Mouse (Mus musculus): Measurements from ENCODE around the gene Hist1h1b. TPM values are rescaled to one million over a fixed set of nuclear protein-coding genes. Genes with fewer than 3 reads are reported as not detected.
"Not testable (repeated sequence)": the region's sequence is repeated elsewhere in the genome, so short reads cannot be mapped to it uniquely, and the experiment has no call there.

Hist1h1b gene
- polyA plus RNA-seq, 1 experiment from 2014 or later, result 23.4 TPM

DNA sequence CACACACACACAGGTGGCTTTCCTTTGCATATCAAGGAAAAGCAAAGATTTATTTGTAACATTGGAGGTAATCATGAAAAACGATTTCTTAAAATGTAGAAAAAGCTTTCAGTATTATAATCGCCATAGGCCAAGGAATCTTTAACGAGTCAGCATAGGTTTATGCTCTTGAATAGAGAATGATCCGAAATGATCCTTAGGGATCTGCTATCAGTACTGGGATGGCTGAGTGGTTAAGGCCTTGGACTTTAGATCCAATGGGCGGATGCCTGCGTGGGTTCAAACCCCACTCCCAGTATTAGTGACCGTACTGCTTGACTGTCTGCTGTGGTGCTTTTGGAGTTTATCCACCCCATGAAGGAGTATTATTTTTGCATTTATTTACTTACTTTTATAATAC is 15.2 kb upstream of the Hist1h1b start:
- Histone ChIP-seq H3K4me3 (ENCODE audit: low read length) (no peak overlapping the region), H3K27me3 (ENCODE audit: control insufficient read depth, insufficient read depth, low read depth, low read length) (no peaks in the 10 kb centered on the region), H3K4me2 (ENCODE audit: low read depth, low read length) (no peak overlapping the region), H3K27ac (ENCODE audit: low read length) (no peak overlapping the region), H3K9ac (ENCODE audit: low read length) (no peak overlapping the region), H3K4me1 (replicated peaks; ENCODE audit: control insufficient read depth, insufficient read depth, low read length) (peaks cover 2% of the 10 kb centered on the region), H3K9me3 (ENCODE audit: control insufficient read depth, low read length) (no peaks in the 10 kb centered on the region), H3K36me3 (ENCODE audit: control insufficient read depth, insufficient read depth, low read length) (no peaks in the 10 kb centered on the region)
- no peak for ATAC-seq (ENCODE audit: low read depth)
- WGBS, result 90% methylated on average over 7 of the region's 7 CpGs

DNA sequence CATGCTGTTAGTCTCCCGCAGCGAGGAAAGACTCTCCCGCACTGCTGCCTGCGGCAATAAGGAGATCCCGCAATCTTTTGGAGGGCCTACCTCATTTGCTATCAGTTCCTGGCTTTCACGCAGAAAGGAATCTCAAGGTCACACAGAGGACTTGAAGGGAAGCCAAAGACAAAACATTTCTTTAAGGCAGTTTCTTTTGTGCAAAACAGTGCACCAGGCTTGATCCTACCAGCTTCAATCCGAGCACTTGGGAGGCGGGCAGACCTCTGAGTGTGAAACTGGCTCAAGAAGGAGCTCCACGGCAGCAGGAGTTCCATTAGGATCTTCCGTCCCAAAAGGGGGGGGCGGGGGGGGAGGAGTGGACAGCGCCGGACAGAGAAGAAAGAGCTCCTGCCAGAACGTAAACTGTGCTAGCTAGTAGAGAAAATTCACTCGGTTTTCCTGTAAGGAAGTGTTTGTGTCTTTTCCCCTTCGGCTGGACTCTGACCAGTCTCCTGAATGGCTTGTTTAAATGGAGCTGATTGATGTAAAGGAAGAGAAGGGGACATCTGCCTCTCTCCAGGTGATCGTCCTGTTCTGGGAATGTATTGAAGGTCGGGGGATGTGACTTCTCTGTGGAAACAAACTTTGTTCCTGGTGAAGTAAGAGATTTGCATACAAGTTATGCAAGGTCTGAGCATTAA is 10.3 kb upstream of the Hist1h1b start:
- Histone ChIP-seq H3K4me1 (replicated peaks; ENCODE audit: control insufficient read depth, insufficient read depth, low read length) (peaks cover 16% of the 10 kb centered on the region), H3K9me3 (ENCODE audit: control insufficient read depth, low read length) (no peaks in the 10 kb centered on the region), H3K9ac (ENCODE audit: low read length) (peak overlapping the region; percentile 46), H3K27ac (ENCODE audit: low read length) (peak overlapping the region; percentile 55), H3K36me3 (ENCODE audit: control insufficient read depth, insufficient read depth, low read length) (no peaks in the 10 kb centered on the region), H3K27me3 (ENCODE audit: control insufficient read depth, insufficient read depth, low read depth, low read length) (no peaks in the 10 kb centered on the region), H3K4me3 (ENCODE audit: low read length) (peak overlapping the region; percentile 35), H3K4me2 (ENCODE audit: low read depth, low read length) (peak overlapping the region; percentile 50)
- ATAC-seq (ENCODE audit: low read depth), result no peak
- 10% methylated on average over 17 of the region's 18 CpGs for WGBS

DNA sequence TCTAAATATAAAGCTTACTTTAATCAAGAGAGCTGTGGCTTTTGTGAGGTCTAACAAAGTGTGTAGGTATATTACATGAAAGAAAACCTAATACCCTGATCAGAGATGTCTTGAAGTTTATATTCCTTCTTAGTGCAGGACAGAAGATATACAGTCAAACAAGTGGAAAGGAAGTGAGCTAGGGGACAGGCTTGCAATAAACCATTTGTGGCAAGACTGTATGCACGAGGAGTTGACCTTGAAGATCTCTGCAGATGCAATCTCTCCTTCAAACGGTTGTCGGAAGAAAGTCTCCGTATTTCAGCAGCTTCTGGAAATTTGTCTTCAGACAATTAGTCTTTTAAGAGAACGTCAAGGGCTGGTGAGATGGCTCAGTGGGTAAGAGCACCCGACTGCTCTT is 9.5 kb upstream of the Hist1h1b start:
- Histone ChIP-seq H3K9ac (ENCODE audit: low read length) (no peak overlapping the region), H3K4me3 (ENCODE audit: low read length) (no peak overlapping the region), H3K4me1 (replicated peaks; ENCODE audit: control insufficient read depth, insufficient read depth, low read length) (peaks cover 18% of the 10 kb centered on the region), H3K36me3 (ENCODE audit: control insufficient read depth, insufficient read depth, low read length) (no peaks in the 10 kb centered on the region), H3K9me3 (ENCODE audit: control insufficient read depth, low read length) (no peaks in the 10 kb centered on the region), H3K4me2 (ENCODE audit: low read depth, low read length) (no peak overlapping the region), H3K27me3 (ENCODE audit: control insufficient read depth, insufficient read depth, low read depth, low read length) (no peaks in the 10 kb centered on the region), H3K27ac (ENCODE audit: low read length) (no peak overlapping the region)
- ATAC-seq (ENCODE audit: low read depth), result no peak
- 45% methylated on average over 6 of the region's 6 CpGs for WGBS

DNA sequence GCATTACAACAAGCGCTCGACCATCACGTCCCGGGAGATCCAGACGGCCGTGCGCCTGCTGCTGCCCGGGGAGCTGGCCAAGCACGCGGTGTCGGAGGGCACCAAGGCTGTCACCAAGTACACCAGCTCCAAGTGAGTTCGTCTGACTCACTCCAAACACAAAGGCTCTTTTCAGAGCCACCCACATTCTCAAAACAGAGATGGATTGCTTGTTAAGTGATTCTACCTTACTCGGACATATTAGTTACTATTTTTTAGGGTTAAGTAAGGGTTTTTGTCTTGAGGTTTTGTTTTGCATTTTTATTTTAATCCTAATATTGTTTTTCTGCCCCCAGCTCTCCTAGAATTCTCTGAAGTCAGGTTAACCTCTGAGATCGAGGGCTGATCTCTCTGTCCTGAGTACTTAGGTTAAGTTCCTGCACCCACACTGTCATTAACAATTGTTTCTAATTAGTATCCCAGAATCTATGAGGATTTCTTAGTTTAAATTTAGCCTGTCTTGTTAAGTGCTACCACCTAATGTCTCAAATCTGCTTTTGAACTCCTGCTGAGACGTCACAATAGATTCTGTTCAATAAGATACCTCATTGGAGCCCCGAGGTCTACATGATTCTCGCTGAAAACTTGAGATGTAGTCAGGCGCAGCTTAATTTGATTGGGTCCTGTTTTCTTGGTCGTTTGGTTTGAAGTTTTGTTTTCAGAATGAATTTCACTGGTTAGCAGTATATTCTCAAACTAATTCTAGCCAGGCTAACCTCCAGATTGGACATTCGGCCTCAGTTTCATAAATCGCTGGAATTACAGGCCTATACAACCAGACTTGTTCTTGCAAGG is 7.6 kb upstream of the Hist1h1b start:
- peak overlapping the region; percentile 84 for H3K27ac ChIP-seq (ENCODE audit: low read length)
- H3K4me3 ChIP-seq (ENCODE audit: low read length), result peak overlapping the region; percentile 37
- H3K9me3 ChIP-seq (ENCODE audit: control insufficient read depth, low read length), result no peaks in the 10 kb centered on the region
- peak; percentile 10; the same call in 1 of the 2 replicates for ATAC-seq (ENCODE audit: low read depth)
- H3K27me3 ChIP-seq (ENCODE audit: control insufficient read depth, insufficient read depth, low read depth, low read length), result no peaks in the 10 kb centered on the region
- peaks cover 27% of the 10 kb centered on the region for H3K4me1 ChIP-seq (replicated peaks; ENCODE audit: control insufficient read depth, insufficient read depth, low read length)
- H3K36me3 ChIP-seq (ENCODE audit: control insufficient read depth, insufficient read depth, low read length), result no peaks in the 10 kb centered on the region
- peak overlapping the region; percentile 54 for H3K9ac ChIP-seq (ENCODE audit: low read length)
- WGBS, result 21% methylated on average over 13 of the region's 21 CpGs
- H3K4me2 ChIP-seq (ENCODE audit: low read depth, low read length), result peak overlapping the region; percentile 48

DNA sequence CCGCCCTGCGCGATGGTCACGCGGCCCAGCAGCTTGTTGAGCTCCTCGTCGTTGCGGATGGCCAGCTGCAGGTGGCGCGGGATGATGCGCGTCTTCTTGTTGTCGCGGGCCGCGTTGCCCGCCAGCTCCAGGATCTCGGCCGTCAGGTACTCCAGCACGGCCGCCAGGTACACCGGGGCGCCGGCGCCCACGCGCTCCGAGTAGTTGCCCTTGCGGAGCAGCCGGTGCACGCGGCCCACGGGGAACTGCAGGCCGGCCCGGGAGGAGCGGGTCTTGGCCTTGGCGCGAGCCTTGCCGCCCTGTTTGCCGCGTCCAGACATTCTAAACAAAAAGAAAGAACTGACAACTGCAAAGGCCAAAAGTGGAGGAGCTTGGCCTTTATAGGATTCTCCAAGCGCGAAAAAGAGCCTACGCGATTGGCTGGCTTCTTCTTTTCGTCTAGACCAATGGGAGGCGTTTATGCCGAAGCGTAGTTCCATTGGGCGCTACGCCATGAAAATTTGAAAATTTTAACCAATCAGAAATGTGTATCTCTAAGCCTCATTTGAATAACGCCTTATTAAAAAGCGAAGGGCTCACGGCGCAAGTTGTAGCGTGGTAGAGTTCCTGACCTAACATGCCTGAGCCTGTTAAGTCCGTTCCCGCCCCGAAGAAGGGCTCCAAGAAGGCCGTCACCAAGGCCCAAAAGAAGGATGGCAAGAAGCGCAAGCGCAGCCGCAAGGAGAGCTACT is 6.6 kb upstream of the Hist1h1b start, which contains the start of the genes Hist1h2an and Hist1h2bp:
Hist1h2an (minus strand) TSS at position 320 of the 731 bp plus-strand sequence.
Hist1h2bp (plus strand) TSS at position 563 of the 731 bp plus-strand sequence.
- H3K9me3 ChIP-seq (ENCODE audit: control insufficient read depth, low read length); H3K27me3 ChIP-seq (ENCODE audit: control insufficient read depth, insufficient read depth, low read depth, low read length); H3K36me3 ChIP-seq (ENCODE audit: control insufficient read depth, insufficient read depth, low read length): not testable (repeated sequence)
- Histone ChIP-seq H3K4me2 (ENCODE audit: low read depth, low read length) (peak within 1 kb of the TSS; percentile 62), H3K4me3 (ENCODE audit: low read length) (peak within 1 kb of the TSS; percentile 47), H3K9ac (ENCODE audit: low read length) (peak within 1 kb of the TSS; percentile 64), H3K4me1 (replicated peaks; ENCODE audit: control insufficient read depth, insufficient read depth, low read length) (peaks cover 32% of the 10 kb centered on the region), H3K27ac (ENCODE audit: low read length) (peak within 1 kb of the TSS; percentile 91)
- peak; percentile 93 for ATAC-seq (ENCODE audit: low read depth)
- WGBS, result under 1% methylated on average over 33 of the region's 63 CpGs

DNA sequence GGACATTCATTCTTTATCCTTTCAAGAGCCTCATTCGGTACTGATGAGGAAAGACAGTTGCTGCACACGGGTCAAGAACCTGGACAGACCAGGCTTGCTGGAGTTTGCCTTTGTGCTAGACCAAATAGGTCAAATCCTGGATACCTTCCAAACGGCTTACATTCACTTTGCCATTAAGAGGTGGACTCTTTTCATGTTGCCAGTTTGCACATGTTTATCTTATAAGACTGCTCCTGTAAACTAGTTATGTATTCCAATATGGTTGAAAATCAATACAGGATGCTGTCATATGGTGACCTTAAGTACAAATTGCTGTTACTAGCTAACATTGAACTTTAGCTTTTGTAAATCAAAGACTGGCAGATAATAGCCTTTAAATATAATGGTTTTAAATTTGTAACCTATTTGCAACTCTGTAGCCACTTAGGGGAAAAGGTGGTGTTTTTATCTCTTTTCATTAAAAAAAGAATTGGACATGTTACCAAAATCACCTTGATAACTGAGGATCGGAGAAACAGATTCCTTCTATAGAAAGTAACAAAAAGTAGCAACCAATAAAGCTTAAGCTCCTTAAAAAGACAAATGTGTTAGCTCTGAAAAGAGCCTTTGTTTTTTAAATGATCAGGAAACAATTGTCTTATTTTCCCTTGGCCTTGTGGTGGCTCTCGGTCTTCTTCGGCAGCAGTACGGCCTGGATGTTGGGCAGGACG is 5.9 kb upstream of the Hist1h1b start:
- Histone ChIP-seq H3K4me3 (ENCODE audit: low read length) (peak overlapping the region; percentile 47), H3K4me2 (ENCODE audit: low read depth, low read length) (peak overlapping the region; percentile 62), H3K27me3 (ENCODE audit: control insufficient read depth, insufficient read depth, low read depth, low read length) (no peaks in the 10 kb centered on the region), H3K4me1 (replicated peaks; ENCODE audit: control insufficient read depth, insufficient read depth, low read length) (peaks cover 33% of the 10 kb centered on the region), H3K9ac (ENCODE audit: low read length) (peak overlapping the region; percentile 64), H3K9me3 (ENCODE audit: control insufficient read depth, low read length) (no peaks in the 10 kb centered on the region), H3K27ac (ENCODE audit: low read length) (peak overlapping the region; percentile 91), H3K36me3 (ENCODE audit: control insufficient read depth, insufficient read depth, low read length) (no peaks in the 10 kb centered on the region)
- WGBS, result 1% methylated on average over 8 of the region's 8 CpGs
- ATAC-seq (ENCODE audit: low read depth), result no peak

DNA sequence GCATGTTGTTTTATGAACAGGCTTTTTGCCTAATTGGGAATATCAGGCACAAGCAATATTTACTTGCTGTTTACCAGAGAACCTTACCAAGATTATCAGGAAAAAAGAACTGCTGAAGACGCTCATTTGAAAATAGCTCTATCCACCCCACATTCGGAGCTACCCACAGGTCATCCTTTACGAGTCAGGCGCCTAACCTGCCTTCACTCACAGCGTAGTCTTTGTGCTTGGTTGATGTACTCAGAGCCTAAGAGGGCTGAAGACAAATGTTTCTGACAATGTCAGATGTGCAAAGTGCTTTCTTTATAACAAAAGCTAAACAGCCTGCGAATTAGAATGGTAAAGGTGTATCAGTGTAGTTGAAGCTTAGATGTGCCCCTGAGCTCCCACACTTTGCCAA is 3.9 kb upstream of the Hist1h1b start:
- peaks cover 32% of the 10 kb centered on the region for H3K4me1 ChIP-seq (replicated peaks; ENCODE audit: control insufficient read depth, insufficient read depth, low read length)
- no peaks in the 10 kb centered on the region for H3K9me3 ChIP-seq (ENCODE audit: control insufficient read depth, low read length)
- 29% methylated on average over 6 of the region's 6 CpGs for WGBS
- peak overlapping the region; percentile 41; the same call in 1 of the 2 replicates for H3K4me3 ChIP-seq (ENCODE audit: low read length)
- H3K9ac ChIP-seq (ENCODE audit: low read length), result peak overlapping the region; percentile 61
- H3K4me2 ChIP-seq (ENCODE audit: low read depth, low read length), result peak overlapping the region; percentile 66
- no peaks in the 10 kb centered on the region for H3K36me3 ChIP-seq (ENCODE audit: control insufficient read depth, insufficient read depth, low read length)
- peak overlapping the region; percentile 94 for H3K27ac ChIP-seq (ENCODE audit: low read length)
- ATAC-seq (ENCODE audit: low read depth), result no peak
- no peaks in the 10 kb centered on the region for H3K27me3 ChIP-seq (ENCODE audit: control insufficient read depth, insufficient read depth, low read depth, low read length)

DNA sequence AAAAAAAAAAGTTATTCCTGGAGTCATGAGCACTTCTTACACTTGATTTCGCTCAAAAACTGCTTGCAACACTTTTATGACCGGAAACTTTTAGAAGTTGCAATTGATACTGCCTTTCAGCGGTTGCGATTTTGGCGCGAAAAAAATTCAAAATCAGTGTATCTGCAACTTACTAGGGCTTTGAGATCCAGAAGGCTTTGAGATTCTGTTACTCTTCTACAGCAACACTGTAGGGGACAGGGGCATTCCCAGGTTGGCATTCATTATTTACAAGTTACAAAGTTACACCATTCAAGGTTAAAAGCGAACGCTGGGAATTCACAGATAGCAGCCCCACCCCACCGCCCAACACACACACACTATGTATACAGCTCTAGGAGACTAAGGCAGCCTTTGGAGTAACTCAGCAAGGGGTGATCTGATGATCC is 3.3 kb upstream of the Hist1h1b start:
- Histone ChIP-seq H3K4me3 (ENCODE audit: low read length) (peak overlapping the region; percentile 41), H3K4me2 (ENCODE audit: low read depth, low read length) (peak overlapping the region; percentile 66), H3K4me1 (replicated peaks; ENCODE audit: control insufficient read depth, insufficient read depth, low read length) (peaks cover 32% of the 10 kb centered on the region), H3K9ac (ENCODE audit: low read length) (peak overlapping the region; percentile 61), H3K27me3 (ENCODE audit: control insufficient read depth, insufficient read depth, low read depth, low read length) (no peaks in the 10 kb centered on the region), H3K36me3 (ENCODE audit: control insufficient read depth, insufficient read depth, low read length) (no peaks in the 10 kb centered on the region), H3K27ac (ENCODE audit: low read length) (peak overlapping the region; percentile 94), H3K9me3 (ENCODE audit: control insufficient read depth, low read length) (no peaks in the 10 kb centered on the region)
- 1% methylated on average over 9 of the region's 9 CpGs for WGBS
- no peak for ATAC-seq (ENCODE audit: low read depth)

Data from lung, embryonic 16.5 days (tissue).